Mouse (Mus musculus) heart, adult 2 months (tissue): Measurements from ENCODE around the gene Gm13288.
"Not testable (repeated sequence)": the region's sequence is repeated elsewhere in the genome, so short reads cannot be mapped to it uniquely, and the experiment has no call there.

Experiments used
- CTCF ChIP-seq: fragments of 200-600 bp; IDR thresholded peaks from 2 replicates; pipeline ENCODE4 v1.8.1; 2022; ENCODE audit warnings: antibody characterized with exemption, mild to moderate bottlenecking, moderate library complexity
- EP300 ChIP-seq: fragments of 200-500 bp; IDR thresholded peaks from 2 replicates; pipeline ENCODE4 v1.6.1; 2011; ENCODE audit warnings: low read depth, low read length, control low read depth; ENCODE audit not compliant: insufficient read depth
- POLR2A ChIP-seq: fragments of 200-500 bp; IDR thresholded peaks from 2 replicates; pipeline ENCODE4 v1.6.1; 2011; ENCODE audit warnings: mild to moderate bottlenecking, low read depth, low read length, control low read depth; ENCODE audit not compliant: insufficient read depth

- not testable (repeated sequence) for TF ChIP-seq CTCF, EP300, POLR2A
Measured at GRCm38 (mm10) chr4:88779550-88779949, 25.8 kb upstream of the Gm13288 start, which contains the start of gene Gm13272.
